Mouse (Mus musculus): ENCODE results near the gene Oxsm.

Oxsm gene

DNA sequence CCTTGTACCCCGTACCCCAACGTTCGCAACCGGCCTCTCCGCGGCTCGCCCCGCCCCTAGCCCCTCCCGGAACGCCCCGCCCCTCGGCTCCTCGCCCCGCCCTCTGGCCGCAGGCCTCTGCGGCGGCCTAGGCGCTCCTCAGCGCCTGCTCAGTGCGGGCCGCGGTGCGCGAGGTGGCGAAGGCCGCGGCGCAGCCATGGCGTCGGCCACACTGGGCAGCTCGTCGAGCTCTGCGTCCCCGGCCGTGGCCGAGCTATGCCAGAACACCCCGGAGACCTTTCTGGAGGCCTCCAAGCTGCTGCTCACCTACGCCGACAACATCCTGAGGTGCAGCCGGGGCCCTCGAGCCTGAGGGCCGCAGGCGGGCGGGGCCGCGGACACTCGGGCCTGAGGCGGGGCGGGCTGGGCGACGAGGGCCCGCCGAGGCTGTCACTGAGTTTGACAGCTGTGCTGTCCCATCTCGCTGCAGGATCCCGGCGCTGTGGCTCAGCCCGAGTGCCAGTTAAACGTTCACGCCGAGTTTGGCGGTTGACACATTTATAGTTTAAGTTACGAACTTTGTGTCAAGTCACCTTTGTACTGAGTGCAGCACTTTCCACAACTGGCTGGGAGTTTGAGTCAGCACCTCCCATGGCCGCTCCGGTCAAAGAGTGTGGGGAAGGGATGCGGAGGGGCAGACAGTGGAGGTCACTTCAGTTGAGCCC lies at the start of gene Oxsm, which contains the start of gene Ngly1:
Gene Oxsm (minus strand): TSS at position 638 of the 704 bp plus-strand sequence.
Gene Ngly1 (plus strand): TSS at position 110 of the 704 bp plus-strand sequence.
- peak; percentile 75 to 77 for DNase-seq

DNA sequence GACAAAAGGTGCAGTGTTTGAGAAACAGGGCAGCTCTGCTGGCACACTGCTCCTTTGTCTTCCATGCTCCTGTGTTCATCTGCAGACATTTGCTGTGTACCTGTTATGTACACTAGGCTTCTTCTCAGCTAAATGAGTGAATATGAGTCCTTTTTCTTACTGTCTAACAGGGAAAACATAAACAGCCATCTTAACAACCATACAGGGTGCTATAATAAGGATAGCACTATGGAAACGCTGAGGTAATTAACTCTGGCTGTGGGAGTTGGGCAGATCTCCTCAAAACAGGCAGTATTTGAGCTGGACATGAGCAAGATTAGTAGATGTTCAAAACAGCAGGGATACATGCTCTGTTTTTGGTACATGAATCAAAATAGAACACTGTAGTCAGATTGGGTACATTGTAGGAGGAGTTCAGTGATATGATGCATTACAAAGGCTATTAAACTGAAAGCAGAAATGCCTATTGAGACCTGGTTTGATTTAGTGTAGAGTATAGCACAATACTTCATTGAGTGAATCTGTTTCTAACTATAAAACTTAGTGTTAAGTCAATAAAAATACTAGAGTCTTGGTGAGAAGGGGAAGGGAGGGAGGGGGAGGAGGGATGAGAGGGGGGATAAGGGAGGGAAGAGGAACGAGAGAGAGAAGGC lies 47.3 kb upstream of the Oxsm start:
- no peak for DNase-seq

DNA sequence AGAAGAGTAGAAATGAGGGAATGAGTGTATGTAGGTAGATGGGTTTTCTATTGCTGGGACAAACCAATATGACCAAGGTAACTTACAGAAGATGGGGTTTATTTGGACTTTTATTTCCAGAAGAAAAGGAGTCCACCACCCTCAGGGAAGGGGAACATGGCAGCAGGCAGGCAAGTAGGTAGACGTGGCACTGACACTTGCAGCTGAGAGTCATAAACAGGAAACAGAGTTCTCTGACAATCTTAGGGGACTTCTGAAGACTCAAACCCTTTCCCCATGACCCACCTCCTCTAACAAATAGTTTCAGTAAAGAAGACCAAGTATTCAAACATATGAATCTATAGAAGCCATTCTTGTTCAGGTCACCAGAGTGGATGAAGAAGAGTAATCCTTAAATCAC lies 44.3 kb upstream of the Oxsm start:
- DNase-seq = no peak

DNA sequence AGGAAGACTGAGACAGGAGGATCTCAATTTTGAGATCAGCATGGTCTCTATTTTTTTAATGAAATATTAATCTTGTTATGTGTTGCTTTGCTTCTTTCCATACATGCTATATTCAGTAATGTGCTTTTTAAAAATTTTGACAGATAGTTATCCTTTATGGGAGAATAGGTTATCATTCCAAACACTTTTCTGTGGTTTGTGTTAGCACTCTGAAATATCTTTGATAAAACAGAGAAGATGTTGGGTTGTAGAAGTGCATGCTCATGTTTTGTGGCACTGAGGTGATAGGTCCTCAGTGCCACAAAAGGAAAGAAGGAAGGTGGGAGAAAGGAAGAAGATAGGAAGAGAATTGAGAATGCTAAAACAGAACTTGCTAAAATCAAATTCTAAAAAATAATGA lies 43.4 kb upstream of the Oxsm start:
- no peak for DNase-seq

DNA sequence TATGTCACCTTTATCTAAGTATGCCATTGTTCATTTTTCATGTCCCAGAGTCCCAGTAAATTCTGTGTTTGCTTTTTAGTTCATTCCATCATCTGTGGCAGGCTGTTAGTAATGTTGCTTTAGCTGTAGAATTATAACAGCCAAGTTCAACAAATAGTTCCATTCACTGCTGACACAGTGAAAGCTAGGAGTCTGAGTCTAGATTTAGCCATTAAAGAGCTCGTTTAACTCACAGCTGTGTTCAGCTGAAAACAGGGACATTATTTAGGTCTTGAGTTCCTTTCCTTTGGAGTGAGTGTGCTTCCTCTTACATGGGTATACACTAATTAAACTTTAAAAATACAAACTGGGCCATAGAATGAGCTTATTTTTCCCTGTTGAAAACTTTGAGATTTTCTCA lies 42.8 kb upstream of the Oxsm start:
- no peak for DNase-seq

DNA sequence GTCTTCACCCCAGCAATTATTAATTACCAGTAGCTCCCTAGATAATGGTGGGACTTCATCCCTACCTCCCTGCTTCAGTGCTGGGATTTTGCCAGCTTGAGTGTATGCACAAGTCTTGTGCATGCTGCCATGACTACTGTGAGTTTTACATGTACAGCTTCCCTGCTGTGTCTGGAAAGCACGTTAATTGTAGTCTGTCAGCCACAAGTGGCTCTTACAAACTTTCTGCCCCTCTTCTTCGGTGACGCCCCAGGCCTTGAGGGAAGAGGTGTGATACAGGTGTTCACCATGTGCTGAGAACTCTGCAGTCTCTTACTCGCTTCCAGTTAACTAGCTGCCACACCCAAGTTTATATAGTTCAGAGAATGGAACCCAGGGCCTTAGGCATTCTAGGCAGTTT lies 34.4 kb upstream of the Oxsm start:
- no peak for DNase-seq

DNA sequence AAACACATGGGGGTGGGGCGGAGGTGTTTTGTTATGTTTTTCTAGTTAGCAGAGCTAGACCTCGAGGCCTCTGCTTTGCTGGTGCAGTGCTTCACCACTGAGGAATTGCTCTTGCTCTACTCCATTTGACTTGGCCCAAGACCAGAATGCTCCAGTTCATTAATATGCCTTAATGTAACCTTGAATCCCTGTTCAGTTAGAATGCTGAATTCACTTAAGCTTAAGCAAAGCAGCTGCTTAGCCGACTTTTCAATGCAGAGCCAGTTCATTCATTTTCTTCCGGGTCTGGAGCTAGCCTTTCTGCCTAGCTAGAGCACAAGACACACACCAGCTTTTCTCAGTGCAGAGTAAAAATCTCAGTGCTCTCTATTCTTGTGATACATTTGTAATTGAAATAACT lies 29.6 kb upstream of the Oxsm start:
- DNase-seq = no peak

DNA sequence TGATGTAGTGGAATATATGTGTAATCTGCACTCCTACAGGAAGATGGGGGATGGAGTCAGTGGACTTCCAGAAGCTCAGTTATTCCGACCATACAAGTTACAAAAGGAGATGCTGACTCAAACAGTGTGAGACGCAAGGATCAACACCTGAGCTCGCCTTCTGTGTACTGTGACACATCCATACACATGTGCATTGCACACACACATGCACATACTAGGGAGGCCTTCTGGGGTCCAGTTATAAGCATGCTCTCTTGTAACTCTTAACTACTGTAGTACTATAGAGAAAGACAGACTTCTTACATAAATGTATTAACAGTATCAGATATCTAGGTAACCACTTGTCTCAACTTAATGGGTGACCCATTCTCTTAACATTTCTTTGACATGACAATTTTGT lies 24.1 kb upstream of the Oxsm start:
- DNase-seq = no peak

DNA sequence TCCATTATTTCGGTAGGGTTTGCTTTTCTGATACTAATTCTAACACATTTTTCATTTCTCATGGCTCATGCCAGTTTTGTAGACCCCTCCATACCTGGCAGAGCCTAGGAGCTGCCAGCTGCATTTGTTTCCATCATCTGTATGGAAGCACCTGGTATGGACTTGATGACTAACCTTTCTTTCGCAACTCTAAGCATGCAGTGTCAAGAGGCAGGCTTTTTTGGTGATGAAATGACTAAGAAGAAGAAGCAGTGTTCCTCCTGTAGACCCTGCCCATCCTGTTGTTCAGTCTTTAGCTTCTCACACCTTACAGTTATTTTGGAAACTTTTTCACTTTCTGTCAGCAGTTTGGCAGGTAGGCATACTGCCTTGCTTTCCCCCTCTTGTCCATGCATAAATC lies 20.2 kb upstream of the Oxsm start:
- no peak for DNase-seq

DNA sequence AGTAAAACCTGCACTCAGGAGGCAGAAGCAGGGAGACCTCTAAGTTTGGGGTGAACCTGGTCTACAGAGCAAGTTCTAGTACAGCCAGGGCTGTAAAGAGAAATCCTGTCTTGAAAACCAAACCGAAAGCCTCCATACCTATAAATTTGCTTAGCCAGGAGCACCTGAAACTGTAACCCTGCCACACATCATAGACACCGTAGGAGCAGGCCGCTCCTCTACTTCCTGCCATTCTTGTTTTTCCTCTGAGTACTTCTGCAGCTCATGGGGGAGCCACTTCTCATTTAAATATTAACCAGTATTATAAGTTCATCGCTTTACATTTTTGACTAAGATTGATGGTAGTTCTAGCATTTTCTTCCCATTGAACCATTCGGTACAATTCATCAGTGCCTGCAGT lies 17.4 kb upstream of the Oxsm start:
- DNase-seq = no peak

DNA sequence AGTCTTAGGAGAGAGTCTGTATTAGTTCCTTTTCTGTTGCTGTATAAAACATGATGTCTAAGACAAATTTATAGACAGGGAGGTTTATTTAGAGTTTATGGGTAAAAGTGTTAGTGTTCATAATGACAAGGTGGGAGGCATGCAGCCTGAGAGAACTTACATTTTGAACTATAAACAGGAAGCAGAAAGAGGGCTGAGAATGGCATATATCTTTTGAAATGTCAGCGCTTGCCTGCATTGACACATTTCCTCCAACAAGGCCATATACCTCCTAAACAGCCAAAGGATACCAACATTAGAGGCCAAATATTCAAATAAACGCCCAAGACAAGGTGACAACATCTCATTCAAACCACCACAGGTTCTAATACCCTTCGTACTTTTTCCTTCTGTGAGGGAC lies 12.3 kb upstream of the Oxsm start:
- no peak for DNase-seq

DNA sequence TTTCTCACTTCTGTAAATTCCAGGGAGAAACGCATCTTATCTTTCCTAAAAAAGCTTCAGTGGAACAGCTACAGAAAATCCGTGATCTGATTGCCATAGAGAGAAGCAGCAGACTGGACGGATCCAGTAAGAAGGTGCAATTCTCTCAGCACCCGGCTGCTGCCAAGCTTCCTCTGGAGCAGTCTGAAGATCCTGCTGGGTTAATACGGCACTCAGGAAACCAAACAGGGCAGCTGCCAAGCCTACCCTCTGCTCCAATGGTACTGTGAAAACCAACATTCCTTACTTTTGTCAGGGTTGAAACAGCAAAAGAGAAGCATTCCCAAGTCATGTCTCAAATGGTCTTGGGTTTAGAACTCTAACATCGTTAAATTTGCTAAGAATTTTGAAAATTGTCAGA lies 10.9 kb upstream of the Oxsm start:
- DNase-seq = no peak

DNA sequence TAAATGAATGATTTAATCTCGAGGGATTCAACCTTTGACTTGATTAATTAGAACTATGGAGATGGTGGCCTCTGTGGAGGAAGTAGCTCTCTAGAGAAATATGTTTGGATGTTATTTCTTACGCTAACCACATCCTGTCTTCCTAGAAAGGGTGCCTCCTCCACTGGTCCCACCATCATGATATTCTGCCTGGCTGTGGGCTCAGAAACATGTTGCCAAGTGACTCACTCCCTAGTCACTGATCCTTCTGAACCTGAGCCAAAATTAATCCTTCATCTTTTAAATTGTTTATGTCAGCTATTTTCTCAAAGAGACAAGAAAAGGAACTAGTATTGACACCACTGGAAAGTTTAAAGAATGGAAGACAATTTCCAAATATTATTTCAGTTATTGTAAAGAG lies 6.6 kb upstream of the Oxsm start:
- no peak for DNase-seq

DNA sequence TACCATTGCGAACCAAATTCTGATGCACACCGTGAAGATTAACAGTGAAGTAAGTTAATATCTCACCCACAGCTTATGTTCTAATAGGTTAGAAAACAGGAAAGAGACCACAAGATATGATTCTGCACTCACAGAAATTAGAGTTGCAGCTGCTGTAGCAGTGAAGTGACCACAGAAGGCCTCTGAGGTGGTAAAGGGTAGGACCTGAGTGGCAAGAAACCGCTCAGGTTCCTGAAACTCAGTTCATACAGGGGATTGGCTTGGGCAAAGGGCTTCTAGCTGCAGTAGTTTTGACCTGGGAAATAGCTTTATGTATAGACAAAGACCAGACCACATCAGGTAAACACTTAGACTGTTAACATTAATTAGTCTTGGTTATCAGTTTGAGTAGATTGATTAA lies 6.1 kb upstream of the Oxsm start:
- DNase-seq = no peak

DNA sequence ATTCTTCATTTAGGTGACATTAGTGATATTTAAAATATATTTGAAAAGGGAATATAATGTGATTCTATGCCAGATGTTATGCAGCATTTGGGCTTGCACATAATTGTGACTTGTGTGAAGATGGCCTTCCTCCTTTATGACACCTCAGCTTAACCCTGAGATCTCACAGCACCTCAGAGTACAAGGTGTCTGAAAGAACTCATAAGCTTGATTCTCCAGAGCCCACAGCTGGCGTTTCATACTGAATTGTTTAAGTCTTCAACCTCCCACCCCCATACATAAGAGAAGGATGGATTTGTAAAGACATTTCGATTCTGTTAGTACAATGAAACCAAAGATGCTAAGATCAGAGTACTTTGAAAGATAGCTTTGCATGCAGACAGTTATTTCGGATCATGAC lies 491 bp upstream of the Oxsm start:
- DNase-seq = no peak

DNA sequence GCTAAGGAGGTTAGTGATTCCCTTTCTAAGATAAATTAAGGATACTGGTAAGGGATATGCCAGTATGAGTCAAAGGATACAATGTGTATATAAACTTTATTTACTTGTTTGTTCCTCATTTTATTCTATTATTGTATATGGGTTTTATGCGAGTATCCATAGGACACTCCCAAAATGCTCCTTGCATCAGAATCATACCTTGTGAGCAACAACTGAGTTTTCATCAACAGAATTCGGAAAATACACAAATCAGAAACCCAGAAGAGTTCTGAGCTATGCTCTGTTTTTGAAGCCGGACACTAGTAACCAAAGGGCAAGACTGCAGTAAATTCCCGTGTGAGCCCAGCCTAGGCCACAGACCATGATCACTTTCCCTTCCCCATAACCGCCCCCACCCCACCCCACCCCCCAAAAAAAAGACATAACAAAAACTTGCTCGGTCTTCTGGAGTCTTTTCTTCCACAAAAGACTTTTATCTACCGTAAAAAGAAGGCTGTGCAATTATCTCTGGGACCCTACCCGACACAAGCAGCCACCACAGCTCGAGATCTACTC lies 928 bp downstream of the Oxsm start:
- no peak for DNase-seq

DNA sequence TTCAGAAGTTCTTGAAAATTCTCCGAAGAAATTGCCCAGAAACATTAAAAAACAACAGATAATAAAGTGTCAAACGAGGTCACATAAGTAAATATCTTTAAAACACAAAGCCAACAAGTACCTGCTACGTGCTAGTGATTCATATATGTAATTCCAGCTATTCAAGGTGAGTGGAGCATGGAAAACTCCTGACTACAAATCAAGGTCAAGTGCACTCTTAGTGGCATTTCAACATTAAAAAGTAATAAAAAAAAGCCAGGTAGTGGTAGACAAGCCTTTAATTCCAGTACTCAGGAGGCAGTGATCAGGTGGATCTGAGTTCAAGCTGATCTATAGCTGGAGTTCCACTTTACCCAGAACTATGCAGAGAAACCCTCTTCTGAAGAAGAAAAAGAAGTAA lies 1.5 kb downstream of the Oxsm start:
- no peak for DNase-seq

DNA sequence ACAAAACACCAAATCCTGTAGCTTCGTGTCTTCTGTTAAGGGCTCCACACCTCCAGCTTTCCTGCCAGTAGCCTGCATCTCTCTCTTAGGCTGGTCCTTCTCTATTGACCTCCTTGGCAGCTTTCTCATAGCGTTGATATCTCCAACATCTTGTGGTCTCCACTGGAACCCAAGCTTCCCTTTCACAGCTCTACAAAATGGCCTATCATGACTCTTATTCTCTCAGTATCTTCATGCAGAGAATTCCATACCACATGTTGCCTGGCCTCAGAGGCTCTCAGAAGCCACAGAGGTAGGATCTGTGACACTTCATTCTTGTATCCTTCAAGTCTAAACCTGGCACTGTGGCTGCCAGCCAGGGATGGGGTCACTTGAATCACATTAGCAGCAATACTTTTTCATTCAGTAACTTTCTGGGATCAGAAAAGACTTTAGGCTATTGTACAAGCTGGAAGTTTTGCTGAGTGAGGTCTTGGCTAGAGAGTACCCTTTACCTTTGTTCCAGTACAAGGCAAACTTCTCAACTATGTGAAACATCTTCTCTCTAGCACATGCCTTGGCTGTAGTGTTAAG lies 3.2 kb downstream of the Oxsm start:
- DNase-seq = no peak

DNA sequence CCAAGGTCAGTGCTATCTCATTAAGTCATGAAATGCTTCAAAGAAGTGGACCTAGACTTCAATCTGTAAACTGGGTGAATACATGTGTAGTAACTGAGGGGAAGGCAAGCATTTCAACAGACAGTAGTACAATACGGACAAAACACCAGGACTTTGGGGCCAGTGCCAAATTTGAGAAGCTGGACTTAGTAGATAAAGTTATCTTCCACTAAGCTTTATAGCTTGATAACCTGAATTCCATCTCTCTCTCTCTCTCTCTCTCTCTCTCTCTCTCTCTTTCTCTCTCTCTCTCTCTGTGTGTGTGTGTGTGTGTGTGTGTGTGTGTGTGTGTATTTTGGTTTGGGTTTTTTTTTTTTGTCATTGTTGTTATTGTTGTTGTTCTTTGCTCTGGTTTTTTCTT lies 4.5 kb downstream of the Oxsm start:
- DNase-seq = no peak

DNA sequence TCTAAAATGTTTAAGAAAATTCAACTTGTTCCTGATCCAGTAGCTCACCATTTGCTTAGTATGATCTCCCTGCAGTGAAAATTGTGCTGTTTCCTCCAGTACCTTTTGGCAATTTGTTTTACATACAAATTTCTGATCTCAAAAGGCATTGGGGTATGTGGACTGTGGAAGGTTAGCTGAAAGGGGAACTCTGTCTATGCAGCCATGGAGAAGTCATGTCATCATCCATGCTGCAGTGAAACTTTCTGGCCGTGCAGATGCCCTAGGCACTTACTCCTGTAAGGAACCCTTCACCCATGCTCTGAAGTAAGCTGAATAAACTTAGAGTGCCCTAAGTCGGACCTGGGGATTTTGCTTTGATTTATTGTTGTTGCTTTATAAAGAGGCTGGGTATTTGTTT lies 5.2 kb downstream of the Oxsm start:
- no peak for DNase-seq

DNA sequence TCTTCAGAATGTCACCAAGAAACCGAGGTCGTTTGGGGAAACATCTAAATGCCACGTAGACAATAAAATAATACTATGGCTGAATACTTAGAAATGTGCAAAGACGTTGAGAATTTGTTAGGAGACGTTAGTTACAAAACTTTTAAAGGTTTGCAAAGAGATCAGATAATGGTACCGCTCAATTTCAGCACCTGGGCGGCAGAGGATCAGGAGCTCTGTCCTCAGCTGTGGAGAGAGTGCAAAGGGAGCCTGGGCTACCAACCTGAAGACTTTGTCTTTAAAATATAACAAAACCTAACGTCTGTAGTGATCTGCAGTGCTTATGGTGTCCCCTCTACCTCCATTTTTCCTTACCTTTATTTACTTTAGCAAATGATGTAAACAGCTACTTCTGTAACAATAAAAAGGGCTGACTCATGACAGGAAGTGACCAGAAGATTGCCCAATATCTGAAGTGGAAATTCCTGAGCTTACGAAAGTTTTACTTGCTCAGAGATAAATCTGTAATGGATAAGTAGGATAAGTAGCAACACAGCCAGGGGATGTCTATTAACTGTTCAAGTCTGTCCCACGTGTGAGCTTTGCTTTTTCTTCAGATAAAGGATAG lies 5.9 kb downstream of the Oxsm start:
- no peak for DNase-seq

DNA sequence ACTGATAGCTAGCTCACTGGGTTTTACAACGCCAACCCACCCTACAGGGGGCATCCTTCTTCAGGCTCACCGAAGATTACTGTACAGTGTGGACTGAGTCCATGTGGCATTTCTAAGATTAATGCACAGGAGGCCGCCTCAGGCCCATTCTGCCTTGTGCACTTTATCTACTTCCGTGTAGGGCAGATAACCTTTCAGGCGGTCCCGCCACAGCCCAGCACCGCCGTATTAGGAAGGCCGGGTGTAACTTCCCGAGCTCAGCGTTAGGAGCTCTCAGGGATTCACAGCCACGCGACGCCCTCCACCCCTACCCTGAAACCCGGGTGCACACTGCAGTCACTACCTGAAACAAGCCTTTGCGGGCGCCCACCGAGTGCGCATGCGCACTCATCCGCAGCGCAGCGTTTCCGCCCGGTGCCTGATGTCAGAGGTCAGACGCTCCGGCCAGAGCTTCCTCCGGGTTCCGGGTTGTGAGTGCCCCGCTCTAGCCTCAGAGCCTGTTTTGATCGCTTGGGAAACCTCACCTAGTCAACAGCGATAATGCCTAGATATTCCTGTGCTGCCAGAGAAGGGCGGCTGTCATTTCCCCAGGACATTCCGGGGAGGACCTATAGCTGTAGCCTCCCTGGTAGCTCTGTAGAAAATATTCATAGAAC lies 6.5 kb downstream of the Oxsm start:
- DNase-seq = peak; percentile 87 to 89

DNA sequence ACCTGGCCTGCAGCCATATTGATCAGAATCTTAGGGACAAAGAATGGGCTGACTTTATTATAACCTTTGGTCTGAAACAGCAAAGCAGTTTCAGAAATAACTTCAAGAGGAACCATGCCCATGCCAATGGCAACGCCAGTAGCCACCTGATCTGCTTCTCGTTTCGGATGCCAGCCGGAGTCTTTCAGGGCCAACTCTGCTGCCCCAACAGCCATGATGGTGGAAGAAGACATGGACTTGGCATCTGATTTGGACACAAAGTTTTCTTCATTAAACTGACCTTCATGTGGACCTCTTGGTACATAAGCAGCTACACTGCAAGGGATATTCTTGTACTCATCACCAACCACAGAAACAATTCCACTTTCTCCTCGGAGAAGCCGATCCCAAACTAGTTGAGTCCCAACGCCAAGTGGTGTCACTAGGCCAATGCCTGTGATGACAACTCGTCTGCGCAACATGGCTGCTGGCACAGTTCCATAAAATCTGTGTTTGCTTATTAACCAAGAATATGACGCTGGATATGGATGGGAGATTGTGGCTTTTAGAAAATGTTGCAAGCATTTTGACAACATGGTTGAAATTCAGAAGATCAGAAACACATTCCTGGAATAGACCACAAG lies 7.3 kb downstream of the Oxsm start:
- DNase-seq = no peak
